Mouse (Mus musculus): ENCODE results near the gene Lzts3. TPM values are rescaled to one million over a fixed set of nuclear protein-coding genes. Genes with fewer than 3 reads are reported as not detected.

Lzts3 gene
- polyA plus RNA-seq, 1 experiment: 13.3 TPM

GRCm38 (mm10) chr2:130632416-130632815, 10.2 kb downstream of the Lzts3 start:
- Histone ChIP-seq H3K27me3 (ENCODE audit: control insufficient read depth, insufficient read depth, insufficient read length) (no peaks in the 10 kb centered on the region), H3ac (ENCODE audit: control insufficient read depth, insufficient read length) (no peak overlapping the region), H3K4me2 (ENCODE audit: low read depth) (no peak overlapping the region), H3K36me3 (ENCODE audit: control insufficient read depth, insufficient read depth) (peaks cover 4% of the 10 kb centered on the region), H3K79me2 (ENCODE audit: control insufficient read depth, insufficient read depth) (peaks cover 21% of the 10 kb centered on the region), H3K4me3 (no peak overlapping the region)
- TF ChIP-seq MYOD1 (IDR thresholded peaks at IDR 0.05; ENCODE audit: control insufficient read depth in 1 of 3, insufficient read length in 2 of 3, low read depth in 2 of 3) (no peak), POLR2AphosphoS2 (IDR thresholded peaks at IDR 0.05; ENCODE audit: insufficient read length, low read depth) (peak; percentile 68), TCF3 (IDR thresholded peaks at IDR 0.05; ENCODE audit: insufficient read length, low read depth) (no peak), SRF (IDR thresholded peaks at IDR 0.05; ENCODE audit: control insufficient read depth, insufficient read length, low read depth) (no peak), TCF12 (IDR thresholded peaks at IDR 0.05; ENCODE audit: insufficient read depth, poor library complexity, severe bottlenecking) (no peak), MYOG (IDR thresholded peaks at IDR 0.05; ENCODE audit: control insufficient read depth in 1 of 3, insufficient read depth in 1 of 3, insufficient read length in 2 of 3, low read depth in 2 of 3) (no peak), POLR2A (IDR thresholded peaks at IDR 0.05; ENCODE audit: insufficient read length, low read depth) (no peak)

- H3K4me3 ChIP-seq: peak within 1 kb of the TSS; percentile 89
- H3K27me3 ChIP-seq (ENCODE audit: control insufficient read depth, insufficient read depth, insufficient read length): no peaks in the 10 kb centered on the region
- peaks cover 14% of the 10 kb centered on the region for H3K36me3 ChIP-seq (ENCODE audit: control insufficient read depth, insufficient read depth)
- peaks cover 44% of the 10 kb centered on the region for H3K79me2 ChIP-seq (ENCODE audit: control insufficient read depth, insufficient read depth)
- TF ChIP-seq TCF3 (IDR thresholded peaks at IDR 0.05; ENCODE audit: insufficient read length, low read depth) (no peak), POLR2A (IDR thresholded peaks at IDR 0.05; ENCODE audit: insufficient read length, low read depth) (peak; percentile 59), SRF (IDR thresholded peaks at IDR 0.05; ENCODE audit: control insufficient read depth, insufficient read length, low read depth) (no peak), REST (IDR thresholded peaks at IDR 0.05; ENCODE audit: insufficient read depth, insufficient read length) (no peak), POLR2AphosphoS2 (IDR thresholded peaks at IDR 0.05; ENCODE audit: insufficient read length, low read depth) (peak; percentile 42), E2F4 (IDR thresholded peaks at IDR 0.05; ENCODE audit: insufficient read depth) (no peak)
- peak within 1 kb of the TSS; percentile 94 for H3K4me2 ChIP-seq (ENCODE audit: low read depth)
- H3ac ChIP-seq (ENCODE audit: control insufficient read depth, insufficient read length): peak within 1 kb of the TSS; percentile 73
Measured at GRCm38 (mm10) chr2:130629839-130630203, 12.8 kb downstream of the Lzts3 start, which contains the start of the genes Fastkd5 and Ubox5. Fastkd5 (minus strand) TSS chr2:130630027. Ubox5 (minus strand) TSS chr2:130630038.

GRCm38 (mm10) chr2:130629080-130629838, 13.3 kb downstream of the Lzts3 start:
- no peak for TF ChIP-seq SRF (IDR thresholded peaks at IDR 0.05; ENCODE audit: control insufficient read depth, insufficient read length, low read depth)
- TF ChIP-seq MAX (IDR thresholded peaks at IDR 0.05; ENCODE audit: low read depth): no peak
- TF ChIP-seq REST (IDR thresholded peaks at IDR 0.05; ENCODE audit: insufficient read depth, insufficient read length): no peak
- TF ChIP-seq CEBPB (IDR thresholded peaks at IDR 0.05; ENCODE audit: insufficient read depth, poor library complexity, severe bottlenecking): no peak
- no peak for TF ChIP-seq POLR2AphosphoS2 (IDR thresholded peaks at IDR 0.05; ENCODE audit: insufficient read length, low read depth)
- H3K27me3 ChIP-seq (ENCODE audit: control insufficient read depth, insufficient read depth, insufficient read length): no peaks in the 10 kb centered on the region
- peaks cover 14% of the 10 kb centered on the region for H3K36me3 ChIP-seq (ENCODE audit: control insufficient read depth, insufficient read depth)
- H3K4me3 ChIP-seq: peak overlapping the region; percentile 89
- H3ac ChIP-seq (ENCODE audit: control insufficient read depth, insufficient read length): peak overlapping the region; percentile 73
- peaks cover 47% of the 10 kb centered on the region for H3K79me2 ChIP-seq (ENCODE audit: control insufficient read depth, insufficient read depth)
- peak overlapping the region; percentile 94 for H3K4me2 ChIP-seq (ENCODE audit: low read depth)

GRCm38 (mm10) chr2:130628424-130628823, 14.2 kb downstream of the Lzts3 start:
- H3K36me3 ChIP-seq (ENCODE audit: control insufficient read depth, insufficient read depth): peaks cover 14% of the 10 kb centered on the region
- peaks cover 50% of the 10 kb centered on the region for H3K79me2 ChIP-seq (ENCODE audit: control insufficient read depth, insufficient read depth)
- peak overlapping the region; percentile 94 for H3K4me2 ChIP-seq (ENCODE audit: low read depth)
- TF ChIP-seq USF1 (IDR thresholded peaks at IDR 0.05; ENCODE audit: low read depth): no peak
- TF ChIP-seq MAX (IDR thresholded peaks at IDR 0.05; ENCODE audit: low read depth): no peak
- no peak for TF ChIP-seq E2F4 (IDR thresholded peaks at IDR 0.05; ENCODE audit: insufficient read depth)
- TF ChIP-seq TCF12 (IDR thresholded peaks at IDR 0.05; ENCODE audit: insufficient read depth, poor library complexity, severe bottlenecking): no peak
- no peak for TF ChIP-seq SRF (IDR thresholded peaks at IDR 0.05; ENCODE audit: control insufficient read depth, insufficient read length, low read depth)
- TF ChIP-seq CEBPB (IDR thresholded peaks at IDR 0.05; ENCODE audit: insufficient read depth, poor library complexity, severe bottlenecking): no peak
- no peak for TF ChIP-seq MYOD1 (IDR thresholded peaks at IDR 0.05; ENCODE audit: control insufficient read depth in 1 of 3, insufficient read length in 2 of 3, low read depth in 2 of 3)
- no peak for TF ChIP-seq MYOG (IDR thresholded peaks at IDR 0.05; ENCODE audit: control insufficient read depth in 1 of 3, insufficient read depth in 1 of 3, insufficient read length in 2 of 3, low read depth in 2 of 3)
- TF ChIP-seq POLR2AphosphoS2 (IDR thresholded peaks at IDR 0.05; ENCODE audit: insufficient read length, low read depth): no peak
- no peak for TF ChIP-seq TCF3 (IDR thresholded peaks at IDR 0.05; ENCODE audit: insufficient read length, low read depth)
- no peak for TF ChIP-seq REST (IDR thresholded peaks at IDR 0.05; ENCODE audit: insufficient read depth, insufficient read length)
- TF ChIP-seq POLR2A (IDR thresholded peaks at IDR 0.05; ENCODE audit: insufficient read length, low read depth): no peak
- H3ac ChIP-seq (ENCODE audit: control insufficient read depth, insufficient read length): peak overlapping the region; percentile 73
- H3K27me3 ChIP-seq (ENCODE audit: control insufficient read depth, insufficient read depth, insufficient read length): no peaks in the 10 kb centered on the region
- peak overlapping the region; percentile 89 for H3K4me3 ChIP-seq

GRCm38 (mm10) chr2:130618972-130619371, 23.6 kb downstream of the Lzts3 start:
- H3ac ChIP-seq (ENCODE audit: control insufficient read depth, insufficient read length): no peak overlapping the region

More at GRCm38 (mm10) chr2:130618972-130619371, 23.6 kb downstream of the Lzts3 start:
- TF ChIP-seq MAX (IDR thresholded peaks at IDR 0.05; ENCODE audit: low read depth): no peak
- no peak for TF ChIP-seq TCF12 (IDR thresholded peaks at IDR 0.05; ENCODE audit: insufficient read depth, poor library complexity, severe bottlenecking)
- no peak for TF ChIP-seq POLR2A (IDR thresholded peaks at IDR 0.05; ENCODE audit: insufficient read length, low read depth)
- no peak for TF ChIP-seq TCF3 (IDR thresholded peaks at IDR 0.05; ENCODE audit: insufficient read length, low read depth)
- no peak for TF ChIP-seq SRF (IDR thresholded peaks at IDR 0.05; ENCODE audit: control insufficient read depth, insufficient read length, low read depth)
- no peak for TF ChIP-seq MYOG (IDR thresholded peaks at IDR 0.05; ENCODE audit: control insufficient read depth in 1 of 3, insufficient read depth in 1 of 3, insufficient read length in 2 of 3, low read depth in 2 of 3)
- TF ChIP-seq MYOD1 (IDR thresholded peaks at IDR 0.05; ENCODE audit: control insufficient read depth in 1 of 3, insufficient read length in 2 of 3, low read depth in 2 of 3): no peak
- TF ChIP-seq REST (IDR thresholded peaks at IDR 0.05; ENCODE audit: insufficient read depth, insufficient read length): no peak
- TF ChIP-seq CEBPB (IDR thresholded peaks at IDR 0.05; ENCODE audit: insufficient read depth, poor library complexity, severe bottlenecking): no peak
- no peak for TF ChIP-seq E2F4 (IDR thresholded peaks at IDR 0.05; ENCODE audit: insufficient read depth)
- H3K4me3 ChIP-seq: no peak overlapping the region
- H3K79me2 ChIP-seq (ENCODE audit: control insufficient read depth, insufficient read depth): peaks cover 20% of the 10 kb centered on the region
- H3K4me2 ChIP-seq (ENCODE audit: low read depth): no peak overlapping the region
- H3K36me3 ChIP-seq (ENCODE audit: control insufficient read depth, insufficient read depth): peaks cover 33% of the 10 kb centered on the region
- no peaks in the 10 kb centered on the region for H3K27me3 ChIP-seq (ENCODE audit: control insufficient read depth, insufficient read depth, insufficient read length)

Data from myocyte (in vitro differentiated cells).